Mouse (Mus musculus) spleen, adult 2 months (tissue): Measurements from ENCODE around the gene Mettl7a2.

Experiments used
- CTCF ChIP-seq: fragments of 200-500 bp; IDR thresholded peaks from 2 replicates; pipeline ENCODE4 v1.5.1; 2011; ENCODE audit warnings: mild to moderate bottlenecking, inconsistent platforms; ENCODE audit not compliant: insufficient read depth, insufficient read length, insufficient replicate concordance; ENCODE audit errors: extremely low read depth
- POLR2A ChIP-seq: fragments of 200-500 bp; IDR thresholded peaks from 2 replicates; pipeline ENCODE4 v1.6.1; 2011; ENCODE audit warnings: low read depth, low read length, inconsistent platforms

GRCm38 (mm10) chr15:100388886-100389285 is 35.9 kb downstream of the Mettl7a2 start:
- no peak for TF ChIP-seq POLR2A
- no peak for TF ChIP-seq CTCF
